Mouse (Mus musculus) heart, adult 18-20 months (tissue): ENCODE results near the gene Gm5475. TPM values are rescaled to one million over a fixed set of nuclear protein-coding genes. Genes with fewer than 3 reads are reported as not detected.

Source experiments
- DNase-seq, 2 experiments: peaks; one replicate each; pipeline ENCODE4 v3.0.0; 2021 to 2022; ENCODE audit warnings: mixed read lengths in 1 of 2
- total RNA-seq, 2 experiments: library from RNA; stranded (reverse); gene quantifications; 2 replicates each; pipeline ENCODE4 v1.2.3; 2021

Gene Gm5475
- total RNA-seq, 2 experiments from 2014 or later: not detected

DNA sequence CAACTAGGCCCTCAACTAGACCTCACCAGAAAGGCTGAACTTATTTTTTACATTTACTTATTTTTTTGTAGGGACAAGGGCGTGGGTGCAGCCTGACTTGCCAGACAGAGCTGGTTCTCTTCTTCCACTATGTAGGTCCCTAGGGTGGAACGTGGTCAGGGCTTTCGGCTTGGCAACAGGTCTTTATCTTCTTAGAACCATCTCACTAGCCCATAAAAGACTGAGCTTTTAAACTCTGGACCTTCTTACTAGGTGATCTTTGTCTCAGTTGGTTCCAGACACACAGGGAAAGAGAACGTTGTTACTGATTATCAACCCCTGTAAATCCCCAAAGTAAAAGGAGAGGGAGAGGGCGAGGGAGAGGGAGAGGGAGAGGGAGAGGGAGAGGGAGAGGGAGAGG lies 8.6 kb upstream of the Gm5475 start:
- no peak for DNase-seq

DNA sequence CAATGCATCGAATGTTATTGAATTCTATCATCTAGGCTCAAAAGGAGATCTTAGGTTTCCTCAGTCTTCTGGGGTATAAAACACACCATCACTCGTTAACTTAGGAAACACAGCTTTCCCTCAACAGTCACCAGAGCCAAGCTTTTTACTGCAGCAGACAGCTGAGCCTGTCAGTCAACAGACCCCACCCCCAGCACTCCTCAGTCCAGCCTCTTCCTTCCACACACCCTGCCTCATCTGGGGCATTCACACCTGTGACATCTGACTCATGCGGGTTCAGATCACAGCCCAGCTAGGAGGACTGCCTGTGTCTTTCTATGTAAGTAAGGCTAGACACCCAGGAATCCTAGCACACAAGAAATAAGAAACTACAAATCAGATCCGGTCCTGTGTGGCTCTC lies 7.9 kb upstream of the Gm5475 start:
- DNase-seq: no peak

DNA sequence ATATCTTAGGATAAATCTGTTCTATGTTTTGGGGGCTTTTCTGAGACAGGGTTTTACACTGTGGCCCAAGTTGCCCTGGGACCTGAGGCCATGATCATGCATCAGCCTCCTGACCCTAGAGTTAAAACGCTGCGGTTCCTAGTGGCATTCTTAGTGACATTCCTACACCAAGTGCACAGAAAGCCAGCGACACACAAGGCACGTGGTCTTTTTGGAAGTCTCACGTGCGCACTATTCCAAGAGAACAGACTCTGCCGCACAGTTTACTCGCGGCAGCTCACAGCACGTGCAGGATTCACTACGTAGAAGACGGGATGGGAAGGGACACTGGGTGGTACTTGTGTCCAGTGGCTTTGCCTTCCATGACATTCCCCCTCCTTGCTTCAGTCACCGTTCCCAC lies 7.0 kb upstream of the Gm5475 start:
- no peak for DNase-seq

DNA sequence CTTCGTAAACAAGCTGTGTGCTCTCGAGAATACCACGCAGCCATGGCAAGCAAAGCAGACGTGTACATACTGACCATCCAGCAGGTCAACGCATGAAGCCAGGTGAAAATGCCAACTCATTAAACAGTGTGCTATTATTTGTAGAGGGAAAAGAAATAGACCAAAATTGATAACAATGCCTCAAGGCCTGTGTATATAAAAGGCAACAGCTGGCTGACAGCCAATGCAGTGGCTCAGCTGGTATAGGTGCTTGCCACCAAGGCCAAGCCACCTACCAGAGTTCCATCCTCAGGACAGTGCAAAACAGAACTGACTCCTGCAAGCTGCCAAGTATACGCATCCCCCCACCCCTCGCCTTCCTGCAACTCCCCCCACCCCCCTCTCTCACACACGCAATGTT lies 6.3 kb upstream of the Gm5475 start:
- DNase-seq: peak in 1 of 2 experiments; percentile 50

DNA sequence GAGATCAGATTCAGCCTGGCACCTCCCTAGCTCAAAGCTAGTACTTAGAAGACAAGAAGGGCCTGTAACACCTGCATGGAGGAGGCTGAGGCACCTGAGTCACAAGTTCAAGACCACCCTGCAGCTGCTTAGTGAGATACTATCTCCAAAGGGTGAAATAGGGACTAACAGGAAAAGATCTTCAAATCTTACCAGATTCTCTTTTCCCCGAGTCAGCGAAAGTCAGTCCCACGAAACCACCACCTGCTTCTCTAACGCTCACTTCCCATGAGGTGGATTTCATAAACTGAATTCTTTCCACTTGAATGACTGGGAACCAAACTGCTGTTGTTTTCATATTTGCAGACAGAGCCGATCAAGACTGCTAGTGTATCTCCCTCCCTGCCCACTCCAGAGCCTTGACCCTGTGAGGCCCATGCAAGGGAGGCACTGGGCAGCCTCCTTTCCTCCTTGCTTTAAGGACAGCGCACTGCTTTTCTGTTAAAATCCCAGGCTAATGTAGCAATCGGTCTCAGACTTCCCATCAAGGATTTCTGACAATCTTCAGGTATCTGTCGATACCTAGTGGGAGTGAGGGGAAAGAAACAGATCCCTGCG lies 4.0 kb upstream of the Gm5475 start:
- DNase-seq: no peak

DNA sequence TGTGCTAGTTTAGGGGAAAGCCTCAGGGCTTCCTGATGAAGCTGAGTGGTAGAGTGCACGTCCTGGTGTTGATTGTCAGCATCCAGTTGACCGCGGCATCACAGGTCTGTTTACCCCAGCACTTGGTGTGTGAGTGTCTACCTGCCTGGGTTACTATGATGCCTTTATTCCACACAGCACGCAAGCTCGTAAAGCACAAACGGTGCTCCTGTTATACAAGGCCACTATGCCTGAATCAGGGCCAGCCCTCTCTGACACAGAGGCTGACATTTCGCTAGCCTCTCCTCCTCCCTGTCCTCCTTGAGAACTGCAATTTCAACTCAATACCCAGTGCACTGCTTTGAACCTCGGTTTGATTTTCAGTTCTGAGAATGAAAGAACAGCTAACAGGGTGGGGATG lies 2.6 kb upstream of the Gm5475 start:
- DNase-seq: no peak

DNA sequence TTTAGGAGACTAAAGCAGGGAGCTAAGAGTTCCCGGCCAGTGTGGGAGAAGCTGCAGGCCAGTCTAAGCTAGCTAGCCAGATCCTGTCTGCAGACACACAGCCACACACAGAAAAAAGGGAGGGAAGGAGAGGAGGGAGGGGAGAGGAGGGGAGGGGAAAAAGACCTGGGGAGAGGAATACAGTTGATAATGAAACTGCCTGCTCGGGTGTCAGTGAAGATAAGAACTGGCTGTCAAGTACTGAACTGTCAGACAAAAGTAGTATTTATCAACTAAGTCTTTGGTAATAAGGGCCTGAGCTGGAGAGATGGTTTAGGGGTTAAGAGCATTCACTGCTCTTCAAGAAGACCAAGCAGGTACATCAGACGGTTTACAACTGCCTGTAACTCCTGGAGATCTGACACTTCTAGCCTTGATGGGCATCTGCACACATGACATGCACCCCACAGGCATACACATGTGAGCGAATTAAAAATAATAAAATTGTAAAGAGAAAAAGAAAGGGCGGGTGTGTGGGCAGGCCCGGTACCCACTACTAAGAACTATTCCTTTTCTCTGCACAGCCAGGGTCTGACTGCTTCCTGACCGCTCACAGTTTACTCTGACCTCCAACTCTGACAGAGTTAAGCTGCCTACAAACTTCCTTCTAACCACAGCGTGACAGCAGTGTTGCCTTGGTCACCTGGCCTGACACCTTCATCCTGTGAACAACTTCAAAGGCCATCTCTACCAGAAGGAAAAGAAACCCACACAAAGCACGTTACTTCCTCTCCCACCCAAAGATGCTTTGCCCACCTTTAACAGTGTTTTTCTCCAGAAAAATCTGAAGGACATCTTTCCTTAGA lies 1.8 kb upstream of the Gm5475 start:
- DNase-seq: no peak

DNA sequence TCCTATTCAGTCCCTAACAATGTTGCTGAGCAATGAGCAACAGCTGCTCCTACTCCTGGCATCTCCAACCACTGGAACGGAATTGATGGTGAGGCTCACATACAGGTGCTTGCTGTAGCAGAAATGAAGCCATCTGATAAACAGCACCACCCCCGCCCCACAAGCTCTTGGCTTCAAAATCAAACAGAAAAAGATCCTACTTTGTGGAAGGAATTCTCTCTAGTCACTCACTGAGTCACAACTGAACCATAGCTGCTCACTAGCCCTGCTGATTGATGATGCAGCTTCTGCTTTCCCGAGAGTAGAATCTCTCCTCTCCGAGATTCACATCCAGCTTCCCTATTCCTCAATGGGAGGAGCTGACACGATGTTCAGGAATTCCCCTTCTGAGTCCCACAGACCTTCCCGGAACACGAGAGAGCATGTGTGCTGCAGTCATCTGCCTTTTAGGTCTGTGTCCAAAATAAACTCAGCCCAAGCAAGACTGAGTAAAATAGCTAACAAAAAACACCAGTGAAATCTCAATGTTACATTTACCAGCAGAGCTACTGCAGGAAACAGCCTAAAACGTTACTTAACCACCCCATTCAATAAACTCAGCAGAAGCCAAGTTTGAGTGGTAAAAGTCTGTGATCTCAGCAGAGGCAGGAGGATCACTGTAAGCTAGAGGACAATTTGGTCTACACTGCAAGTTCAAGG lies 739 bp upstream of the Gm5475 start:
- peak; percentile 41 to 60 for DNase-seq

DNA sequence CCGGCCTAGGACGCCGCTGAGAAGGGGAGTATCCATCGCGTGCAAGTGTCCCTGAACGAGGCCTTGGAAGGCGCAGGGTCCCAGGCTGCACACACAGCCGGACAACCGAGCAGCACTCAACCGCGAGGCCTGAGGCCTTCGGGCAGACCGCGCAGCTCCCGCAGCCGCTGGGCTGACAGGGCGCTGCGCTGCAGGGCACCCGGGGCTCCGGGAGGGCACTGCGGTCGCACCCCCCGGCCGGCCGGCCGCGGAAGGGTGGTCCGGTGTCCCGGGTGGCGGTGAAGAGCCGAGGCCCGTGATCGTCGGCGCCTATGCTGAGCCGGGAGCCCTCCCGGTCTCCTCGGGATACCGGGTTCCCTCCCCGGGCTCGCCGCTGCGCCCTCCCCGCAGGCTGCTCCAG lies 529 bp downstream of the Gm5475 start:
- no peak for DNase-seq

DNA sequence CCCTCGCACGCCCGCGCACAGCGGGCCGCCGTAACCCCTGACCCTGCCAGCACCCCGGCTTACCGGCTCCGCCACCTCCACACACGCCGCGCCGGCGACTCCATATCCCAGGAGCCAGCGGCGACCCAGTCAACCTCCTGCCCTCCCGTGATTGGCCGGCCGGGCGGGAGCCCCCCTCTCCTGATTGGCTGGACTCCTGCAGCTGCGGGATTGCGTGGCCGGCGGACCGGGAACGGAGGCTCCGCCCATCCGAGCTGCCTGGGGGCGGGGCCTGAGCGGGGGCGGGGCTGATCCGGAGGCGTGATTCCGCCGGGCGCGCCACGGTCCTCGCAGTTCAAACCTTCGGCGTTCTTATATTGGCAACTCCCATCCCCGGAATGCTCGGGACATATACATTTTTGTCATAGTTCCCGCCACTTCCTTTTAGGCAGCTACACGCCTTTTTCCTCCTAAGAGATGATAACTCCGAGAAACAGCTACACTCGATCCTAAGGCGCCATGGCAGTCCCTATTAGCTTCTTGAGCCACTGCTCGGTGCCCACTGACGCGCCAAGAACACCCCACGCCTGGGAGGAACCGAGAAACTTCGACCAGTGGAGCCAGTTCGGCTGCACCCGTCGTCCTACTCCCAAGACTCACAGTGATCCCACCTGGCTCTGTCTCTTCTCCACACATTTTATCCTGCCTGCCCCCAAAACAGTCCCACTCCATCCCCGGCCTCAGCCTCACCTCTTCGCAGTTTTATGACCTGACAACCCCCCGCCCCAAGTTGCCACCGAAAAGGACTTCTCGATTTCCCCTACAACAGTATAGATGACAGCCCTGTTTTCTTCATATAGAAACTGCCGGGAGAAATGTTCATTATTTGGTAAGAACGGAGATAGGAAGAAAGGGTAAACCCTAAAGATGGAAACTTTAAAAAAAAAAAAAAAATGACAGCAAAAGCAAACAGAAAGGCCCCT lies 1.2 kb downstream of the Gm5475 start:
- DNase-seq: peak; percentile 96 to 98

DNA sequence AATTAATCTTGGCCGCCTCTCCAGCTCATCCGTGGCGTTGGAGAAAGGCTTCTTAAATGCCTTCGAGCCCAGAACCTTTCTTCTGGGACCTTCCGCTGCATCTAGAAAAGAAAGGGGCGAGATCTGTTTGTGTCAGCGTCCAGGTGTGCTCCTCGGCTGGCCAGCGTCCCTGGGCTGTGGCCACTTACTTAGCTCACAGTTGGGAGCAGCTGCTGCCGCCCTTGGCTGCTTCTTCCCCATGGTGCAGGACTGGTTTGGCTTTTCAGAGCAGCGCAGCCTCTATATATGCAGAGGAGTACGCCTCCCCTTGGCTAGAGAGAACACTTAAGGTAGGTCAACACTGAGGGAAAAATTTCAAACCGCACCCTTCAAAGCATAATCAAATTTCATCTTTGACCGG lies 2.0 kb downstream of the Gm5475 start:
- no peak for DNase-seq

DNA sequence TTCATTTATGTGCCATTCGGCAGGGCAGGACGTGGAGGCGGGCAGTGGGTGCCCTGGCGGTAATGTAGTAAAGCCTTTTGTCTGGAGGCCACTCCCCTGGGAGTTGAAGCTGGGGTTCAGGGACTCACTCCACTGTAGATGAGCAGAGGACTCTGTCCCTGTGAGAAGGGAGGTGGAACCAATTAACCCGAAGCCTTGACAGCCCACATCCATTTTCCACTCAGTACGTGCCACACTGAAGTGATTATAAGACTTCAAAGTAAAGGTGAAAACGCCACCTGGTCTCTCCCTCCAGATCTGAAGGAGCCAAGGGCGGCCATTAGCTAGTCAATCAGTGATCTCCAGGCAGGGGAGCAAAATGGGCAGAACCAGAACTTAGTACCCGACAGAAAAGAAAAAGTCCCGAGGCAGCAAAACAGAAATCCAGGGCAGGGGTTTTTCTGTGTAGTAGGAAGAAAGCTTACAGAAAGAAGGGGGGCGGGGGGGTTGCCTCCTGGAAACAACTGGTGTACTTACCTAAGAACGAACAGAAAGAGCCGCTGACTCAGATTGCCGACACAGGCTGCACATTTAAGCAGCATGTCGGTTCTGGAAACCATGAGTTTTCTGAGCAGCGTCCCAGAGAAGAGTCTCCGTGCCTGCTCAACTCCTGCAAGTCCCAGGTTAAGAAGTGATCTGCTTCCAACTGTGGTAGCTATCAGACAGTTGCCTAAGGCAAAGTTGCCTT lies 2.6 kb downstream of the Gm5475 start, which contains the start of gene Slc11a2:
Gene Slc11a2 (minus strand): TSS at position 677 of the 727 bp plus-strand sequence.
- DNase-seq: no peak

DNA sequence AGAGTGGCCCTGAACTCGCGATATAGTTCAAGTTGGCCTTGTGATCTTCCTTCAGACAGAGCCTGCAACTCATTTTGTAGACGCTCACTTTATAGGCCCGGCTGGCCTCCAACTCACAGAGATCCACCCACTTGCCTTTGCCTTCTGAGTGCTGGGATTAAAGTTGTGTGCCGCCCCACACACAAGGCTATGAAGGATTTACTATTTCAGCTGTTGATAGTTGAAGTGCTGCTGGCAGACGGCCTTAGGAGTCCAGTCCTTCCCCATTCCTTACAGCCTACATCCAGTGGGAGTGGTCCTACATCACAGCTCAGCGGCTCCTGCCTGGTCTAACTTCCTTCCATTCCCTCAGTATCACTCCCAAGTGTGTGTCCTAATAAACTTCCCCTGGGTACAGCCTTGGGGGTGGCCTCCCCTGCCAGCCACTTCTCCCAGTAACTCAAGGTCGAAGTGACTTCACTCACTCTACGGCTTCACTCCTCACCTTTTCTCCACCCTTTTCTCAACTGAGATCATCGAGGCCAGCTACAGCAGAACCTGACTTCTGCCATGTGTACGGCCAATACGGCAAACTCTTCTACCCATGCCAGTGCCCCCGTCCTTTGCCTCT lies 6.5 kb downstream of the Gm5475 start:
- no peak for DNase-seq

DNA sequence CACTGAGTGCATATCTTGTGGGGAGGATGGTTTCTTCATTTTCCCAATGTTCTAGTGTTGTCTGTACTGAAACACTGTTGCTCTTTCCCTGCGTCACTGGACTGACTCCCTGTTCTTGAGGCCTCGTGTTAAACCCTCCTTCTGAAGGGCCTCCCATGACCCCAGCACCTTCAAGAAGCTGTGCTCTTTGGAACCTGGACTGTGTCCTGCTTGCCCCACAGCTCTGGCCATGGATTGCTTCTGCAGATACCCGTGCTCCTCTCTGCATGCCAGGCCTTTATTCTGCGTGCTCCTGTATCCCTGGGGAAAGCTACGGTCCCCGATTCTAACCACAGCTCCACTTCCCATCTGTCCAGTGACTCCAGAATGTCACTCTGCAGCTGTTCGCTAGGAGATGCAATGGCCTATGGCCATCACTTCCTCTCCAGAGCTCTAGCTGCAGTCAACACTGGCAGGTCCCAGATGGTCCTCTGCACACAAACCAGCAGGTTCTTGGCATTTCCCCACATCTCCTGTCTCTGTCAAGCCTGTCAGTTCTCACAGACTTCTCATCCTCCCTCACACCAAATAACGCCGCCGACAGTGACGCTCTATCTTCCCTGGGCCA lies 8.1 kb downstream of the Gm5475 start:
- DNase-seq: no peak

DNA sequence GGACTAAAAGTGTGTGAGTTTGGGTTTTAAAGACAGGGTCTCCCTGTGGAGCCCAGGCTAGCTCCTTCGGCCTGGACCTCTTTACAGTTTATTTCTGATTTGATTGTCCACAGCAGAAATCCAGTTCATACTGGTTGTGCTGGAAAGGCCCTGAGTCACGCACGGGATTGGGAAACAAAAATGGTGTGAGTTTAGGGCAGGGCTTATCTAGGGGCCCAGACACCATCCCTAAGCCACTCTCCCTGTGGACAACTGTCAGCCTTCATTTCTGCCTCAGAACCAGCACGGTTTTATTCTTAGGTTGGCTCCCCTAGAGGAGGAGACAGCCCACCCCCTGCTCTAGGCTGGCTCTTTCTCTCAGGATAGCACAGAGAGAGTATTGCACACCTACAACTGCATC lies 11.3 kb downstream of the Gm5475 start:
- DNase-seq: no peak

DNA sequence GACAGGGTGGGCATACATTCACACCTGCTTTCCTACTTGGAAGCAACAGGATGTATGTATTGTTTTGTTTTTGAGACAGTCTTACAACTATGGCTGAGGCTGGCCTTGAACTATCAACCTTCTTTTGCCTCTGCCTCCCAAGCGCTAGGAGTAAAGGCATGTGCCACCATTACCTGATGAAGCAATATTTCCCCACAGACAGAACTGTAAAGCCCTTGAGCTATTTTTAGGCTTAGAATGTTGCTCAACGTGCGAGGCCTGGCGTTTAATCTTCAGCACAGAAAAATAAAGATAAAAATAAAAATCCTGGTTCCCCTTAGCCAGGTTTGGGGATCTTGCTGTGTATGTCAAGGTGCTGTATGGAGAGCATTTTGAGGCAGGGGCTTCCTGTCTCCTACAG lies 14.2 kb downstream of the Gm5475 start:
- DNase-seq: no peak

DNA sequence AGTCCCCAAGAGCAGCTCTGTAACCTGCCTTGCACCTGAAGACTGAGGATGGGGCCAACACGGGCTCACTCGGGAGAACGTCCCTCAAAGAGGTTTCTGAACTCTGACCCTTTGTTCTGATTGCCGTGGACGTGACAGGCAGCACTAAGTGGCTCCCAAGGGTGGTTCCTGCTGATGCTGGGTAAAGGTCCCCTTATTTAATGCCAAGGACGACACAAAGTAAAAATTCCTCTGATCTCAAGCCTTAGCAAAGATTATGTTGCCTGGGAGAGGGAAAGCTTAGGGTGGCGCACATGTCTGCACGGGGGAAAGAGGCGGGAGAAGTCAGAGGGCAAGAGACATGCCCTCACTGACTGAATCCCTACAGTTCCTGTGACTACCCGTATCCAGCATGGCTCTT lies 14.6 kb downstream of the Gm5475 start:
- DNase-seq: no peak

DNA sequence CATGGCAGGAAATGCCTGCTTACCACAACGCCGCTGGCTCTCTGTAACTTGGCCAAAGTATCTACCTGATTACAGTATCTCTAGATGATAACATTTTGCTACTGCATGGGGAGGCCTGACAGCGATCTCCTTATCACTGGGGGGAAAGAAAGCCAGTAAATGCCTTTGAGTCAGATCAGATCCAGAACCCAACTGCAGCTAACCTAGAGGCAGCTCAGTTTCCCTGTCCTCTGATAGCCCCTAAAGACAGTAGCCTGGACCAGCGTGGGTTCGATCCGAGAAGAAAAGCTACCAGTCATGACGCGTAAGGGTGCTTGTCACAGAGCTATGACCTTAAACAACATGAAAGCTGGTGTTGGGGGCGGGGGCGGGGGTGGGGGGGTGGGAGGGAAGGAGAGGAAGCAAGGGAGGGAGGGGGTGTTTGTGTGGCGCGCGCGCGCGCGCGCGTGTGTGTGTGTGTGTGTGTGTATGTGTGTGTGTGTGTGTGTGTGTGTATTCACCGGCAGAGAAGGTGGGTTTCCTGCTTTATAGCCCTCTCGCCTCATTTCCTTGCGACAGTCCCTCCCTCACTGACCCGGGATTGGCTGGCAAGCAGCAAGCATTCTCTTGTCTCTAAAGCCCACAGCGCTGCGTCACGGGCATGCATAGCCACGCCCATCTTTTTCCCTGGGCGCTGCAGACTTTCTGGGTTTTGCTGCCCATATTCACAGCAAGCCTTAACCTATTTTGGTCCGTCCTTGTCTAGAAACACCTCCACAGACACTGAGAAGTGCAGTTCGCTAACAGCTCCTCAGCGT lies 21.4 kb downstream of the Gm5475 start:
- peak; percentile 87 to 93 for DNase-seq

DNA sequence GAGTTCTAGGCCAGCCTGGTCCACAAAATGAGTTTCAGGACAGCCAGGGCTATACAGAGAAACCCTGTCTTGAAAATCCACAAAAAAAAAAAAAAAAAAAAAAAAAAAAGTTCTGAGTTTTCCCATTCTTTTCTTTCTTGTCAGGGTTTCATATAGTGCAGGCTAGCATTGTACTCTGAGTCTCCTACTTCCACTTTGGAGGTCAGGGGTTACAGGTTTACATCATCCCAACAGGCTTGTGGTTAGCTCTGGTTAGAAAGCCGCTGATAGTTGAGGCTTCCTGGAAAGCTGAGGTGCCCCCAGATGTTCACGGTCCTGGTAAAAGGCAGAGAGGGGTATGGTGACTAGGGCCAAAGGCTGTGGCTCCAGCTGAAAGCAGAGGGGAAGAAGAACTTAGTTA lies 24.9 kb downstream of the Gm5475 start:
- DNase-seq: no peak

DNA sequence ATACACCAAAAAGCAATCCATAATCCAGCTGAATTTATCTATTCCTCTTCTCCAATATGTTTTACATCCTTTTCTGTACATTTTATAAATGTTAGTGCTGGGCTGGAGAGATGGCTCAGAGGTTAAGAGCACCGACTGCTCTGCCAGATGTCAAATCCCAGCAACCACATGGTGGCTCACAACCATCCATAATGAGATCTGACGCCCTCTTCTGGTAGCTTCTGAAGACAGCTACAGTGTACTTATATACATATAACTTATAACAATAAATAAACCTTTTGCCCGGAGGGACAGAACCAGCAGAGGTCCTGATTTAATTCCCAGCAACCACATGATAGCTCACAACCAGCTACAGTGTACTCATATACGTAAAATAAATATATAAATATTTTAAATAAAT lies 26.6 kb downstream of the Gm5475 start:
- no peak for DNase-seq
